Mouse (Mus musculus) lung, postnatal 0 days (tissue): ENCODE measurements around the gene Cep295nl.

Experiments used
- CTCF ChIP-seq: IDR thresholded peaks from 2 replicates; pipeline ENCODE4 v1.5.1; 2016; ENCODE audit warnings: antibody characterized with exemption, mild to moderate bottlenecking
- EP300 ChIP-seq: IDR thresholded peaks from 2 replicates; pipeline ENCODE4 v1.6.1; 2016; ENCODE audit warnings: antibody characterized with exemption, mild to moderate bottlenecking, control low read depth

- TF ChIP-seq CTCF (no peak), EP300 (no peak)
Measured at GRCm38 (mm10) chr11:118355640-118356039, 13.3 kb upstream of the Cep295nl start, which contains the start of gene Timp2.
